Mouse (Mus musculus) brown adipose tissue, adult 24 weeks (tissue): ENCODE results near the gene Ttc25. TPM values are rescaled to one million over a fixed set of nuclear protein-coding genes. Genes with fewer than 3 reads are reported as not detected.

Source experiments
- H3K27ac ChIP-seq: fragments of 200-500 bp; replicated peaks from 2 replicates; pipeline ENCODE4 v1.5.1; 2012; ENCODE audit warnings: low read depth, mild to moderate bottlenecking, low read length
- H3K4me1 ChIP-seq: fragments of 200-500 bp; 2 replicates; pipeline ENCODE4 v1.6.1; 2012; ENCODE audit warnings: low read length, mixed read lengths; ENCODE audit not compliant: control insufficient read depth, insufficient read depth, insufficient read length
- H3K4me3 ChIP-seq: fragments of 200-500 bp; 2 replicates; pipeline ENCODE4 v1.5.1; 2012; ENCODE audit warnings: low read depth, mild to moderate bottlenecking, low read length, moderate library complexity; ENCODE audit not compliant: insufficient read depth
- polyA plus RNA-seq: library from polyadenylated mRNA; stranded (reverse); fragments of >200 nt; gene quantifications from 2 replicates; pipeline ENCODE4 v1.2.4, GENCODE M21; 2012; ENCODE audit not compliant: missing spikeins, insufficient read depth, insufficient read length

Gene Ttc25
- 28.0 and 35.4 TPM in 2 replicates for polyA plus RNA-seq

GRCm38 (mm10) chr11:100544832-100545745, at the start of gene Ttc25:
Ttc25 (plus strand) TSS chr11:100545607.
- peak within 1 kb of the TSS; percentile 22 for H3K27ac ChIP-seq
- H3K4me3 ChIP-seq = peak within 1 kb of the TSS; percentile 59
- H3K4me1 ChIP-seq = peaks cover 8% of the 10 kb centered on the region

GRCm38 (mm10) chr11:100500241-100500640, 45.2 kb upstream of the Ttc25 start:
- Histone ChIP-seq H3K4me1 (no peaks in the 10 kb centered on the region), H3K27ac (no peak overlapping the region), H3K4me3 (no peak overlapping the region)

- Histone ChIP-seq H3K4me1 (no peaks in the 10 kb centered on the region), H3K27ac (no peak overlapping the region), H3K4me3 (no peak overlapping the region)
Observed at GRCm38 (mm10) chr11:100500651-100501050, 44.8 kb upstream of the Ttc25 start.

GRCm38 (mm10) chr11:100501321-100501720, 44.1 kb upstream of the Ttc25 start:
- H3K27ac ChIP-seq = no peak overlapping the region
- H3K4me1 ChIP-seq = no peaks in the 10 kb centered on the region
- no peak overlapping the region for H3K4me3 ChIP-seq

- H3K4me1 ChIP-seq = no peaks in the 10 kb centered on the region
- no peak overlapping the region for H3K4me3 ChIP-seq
- no peak overlapping the region for H3K27ac ChIP-seq
Observed at GRCm38 (mm10) chr11:100504990-100505660, 40.3 kb upstream of the Ttc25 start.

GRCm38 (mm10) chr11:100505997-100506396, 39.4 kb upstream of the Ttc25 start:
- H3K4me1 ChIP-seq = no peaks in the 10 kb centered on the region
- H3K27ac ChIP-seq = no peak overlapping the region
- no peak overlapping the region for H3K4me3 ChIP-seq

- H3K27ac ChIP-seq = no peak overlapping the region
- H3K4me3 ChIP-seq = no peak overlapping the region
- H3K4me1 ChIP-seq = no peaks in the 10 kb centered on the region
Observed at GRCm38 (mm10) chr11:100510556-100510955, 34.9 kb upstream of the Ttc25 start.

- H3K27ac ChIP-seq = no peak overlapping the region
- no peaks in the 10 kb centered on the region for H3K4me1 ChIP-seq
- no peak overlapping the region for H3K4me3 ChIP-seq
Observed at GRCm38 (mm10) chr11:100512384-100512783, 33.0 kb upstream of the Ttc25 start.

GRCm38 (mm10) chr11:100513716-100514115, 31.7 kb upstream of the Ttc25 start:
- H3K27ac ChIP-seq = no peak overlapping the region
- H3K4me3 ChIP-seq = no peak overlapping the region
- no peaks in the 10 kb centered on the region for H3K4me1 ChIP-seq

- Histone ChIP-seq H3K4me1 (no peaks in the 10 kb centered on the region), H3K4me3 (no peak overlapping the region), H3K27ac (no peak overlapping the region)
Observed at GRCm38 (mm10) chr11:100515061-100515460, 30.3 kb upstream of the Ttc25 start.

- Histone ChIP-seq H3K4me3 (no peak overlapping the region), H3K4me1 (no peaks in the 10 kb centered on the region), H3K27ac (no peak overlapping the region)
Observed at GRCm38 (mm10) chr11:100515789-100516188, 29.6 kb upstream of the Ttc25 start.

- H3K27ac ChIP-seq = no peak overlapping the region
- H3K4me1 ChIP-seq = no peaks in the 10 kb centered on the region
- no peak overlapping the region for H3K4me3 ChIP-seq
Observed at GRCm38 (mm10) chr11:100516291-100516690, 29.1 kb upstream of the Ttc25 start.

- Histone ChIP-seq H3K27ac (no peak overlapping the region), H3K4me3 (no peak overlapping the region), H3K4me1 (peaks cover 1% of the 10 kb centered on the region; the same call in 1 of the 2 replicates)
Observed at GRCm38 (mm10) chr11:100518188-100518591, 27.2 kb upstream of the Ttc25 start.

- H3K27ac ChIP-seq = no peak overlapping the region
- peaks cover 7% of the 10 kb centered on the region for H3K4me1 ChIP-seq
- H3K4me3 ChIP-seq = no peak overlapping the region
Observed at GRCm38 (mm10) chr11:100519188-100519587, 26.2 kb upstream of the Ttc25 start.

- peaks cover 18% of the 10 kb centered on the region for H3K4me1 ChIP-seq
- no peak overlapping the region for H3K4me3 ChIP-seq
- H3K27ac ChIP-seq = no peak overlapping the region
Observed at GRCm38 (mm10) chr11:100520838-100521237, 24.6 kb upstream of the Ttc25 start.
